Comparison of ENCODE assay signal across 12 mouse cellular contexts in the genomic region with DNA sequence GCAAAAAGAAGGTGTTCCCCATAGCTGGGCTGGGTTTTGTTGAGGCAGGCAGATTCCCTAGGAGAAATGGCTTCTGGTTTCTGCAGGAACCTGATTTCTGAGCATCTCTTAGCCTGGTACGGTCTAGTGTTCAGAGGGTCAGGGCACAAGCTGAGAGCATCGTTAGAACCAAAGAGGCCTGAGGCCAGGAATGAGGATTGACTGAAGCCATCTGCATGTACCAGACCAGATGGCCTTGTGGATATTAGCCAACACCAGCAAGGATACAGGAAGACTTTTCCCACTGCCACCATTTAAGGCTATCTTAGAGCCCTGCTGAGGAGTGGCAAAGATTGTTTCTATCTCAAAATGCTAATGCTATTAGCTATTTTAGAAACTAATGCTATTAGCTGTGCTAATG.
A peak's percentile ranks its signal among the peaks of the same experiment; 100 is the strongest.
DNase-seq lines count a peak whose midpoint lies in the region; ATAC-seq lines count a peak whose summit lies in the region.
"Had no signal": no experiment of that assay in that cellular context is flagged by ENCODE, and none has a peak within 500 bp of the region (broad histone marks: within the 10 kb centered on the region; RNA-seq: fewer than 3 reads in every experiment).

No protein-coding gene starts in this region.

- no peaks in the 10 kb centered on the region for H3K9me3 ChIP-seq in intestine, embryonic 14.5 days (ENCODE audit: control insufficient read depth, low read length)
- H3K9me3 ChIP-seq in intestine, embryonic 15.5 days: no peaks in the 10 kb centered on the region
- H3K9me3 ChIP-seq: liver, embryonic 15.5 days; midbrain, embryonic 12.5 days; neural tube, embryonic 15.5 days had no signal

- H3K4me3 ChIP-seq in intestine, embryonic 14.5 days (ENCODE audit: low read depth, low read length): no peak overlapping the region
- H3K4me3 ChIP-seq in intestine, embryonic 15.5 days (replicated peaks): no peak overlapping the region
- H3K4me3 ChIP-seq: liver, embryonic 15.5 days; midbrain, embryonic 12.5 days; neural tube, embryonic 15.5 days had no signal

- no peak overlapping the region for H3K9ac ChIP-seq in intestine, embryonic 14.5 days (ENCODE audit: low read length)
- no peak overlapping the region for H3K9ac ChIP-seq in intestine, embryonic 15.5 days
- H3K9ac ChIP-seq: liver, embryonic 15.5 days; midbrain, embryonic 12.5 days; neural tube, embryonic 15.5 days had no signal

- peak overlapping the region; percentile 18; the same call in 1 of the 2 replicates for H3K27ac ChIP-seq in intestine, embryonic 14.5 days (ENCODE audit: low read depth)
- H3K27ac ChIP-seq in intestine, embryonic 15.5 days: no peak overlapping the region
- H3K27ac ChIP-seq: liver, embryonic 15.5 days; midbrain, embryonic 12.5 days; neural tube, embryonic 15.5 days had no signal

- no peaks in the 10 kb centered on the region for H3K36me3 ChIP-seq in intestine, embryonic 14.5 days (ENCODE audit: control insufficient read depth, insufficient read depth, low read length)
- H3K36me3 ChIP-seq in intestine, embryonic 15.5 days: no peaks in the 10 kb centered on the region
- H3K36me3 ChIP-seq: liver, embryonic 15.5 days; midbrain, embryonic 12.5 days; neural tube, embryonic 15.5 days had no signal

- peaks cover 22% of the 10 kb centered on the region; the same call in 1 of the 2 replicates for H3K4me1 ChIP-seq in intestine, embryonic 14.5 days (replicated peaks; ENCODE audit: control insufficient read depth, insufficient read depth, low read length)
- peaks cover 12% of the 10 kb centered on the region for H3K4me1 ChIP-seq in intestine, embryonic 15.5 days (replicated peaks)
- H3K4me1 ChIP-seq: liver, embryonic 15.5 days; midbrain, embryonic 12.5 days had no signal

- no peaks in the 10 kb centered on the region for H3K27me3 ChIP-seq in intestine, embryonic 14.5 days (replicated peaks; ENCODE audit: control insufficient read depth, insufficient read depth, low read length)
- H3K27me3 ChIP-seq in intestine, embryonic 15.5 days (replicated peaks): no peaks in the 10 kb centered on the region
- H3K27me3 ChIP-seq: liver, embryonic 15.5 days; neural tube, embryonic 15.5 days had no signal

- no peak overlapping the region for H3K4me2 ChIP-seq in intestine, embryonic 14.5 days (ENCODE audit: low read length)
- no peak overlapping the region for H3K4me2 ChIP-seq in intestine, embryonic 15.5 days (replicated peaks)
- H3K4me2 ChIP-seq: liver, embryonic 15.5 days; midbrain, embryonic 12.5 days; neural tube, embryonic 15.5 days had no signal

- intact Hi-C loops in heart, postnatal 36 days (cut with DNase I): no loop called here
- intact Hi-C loops in left cerebral cortex, postnatal 10 days (cut with DNase I): no loop called here
- intact Hi-C loops in left cerebral cortex, postnatal 14 days (cut with DNase I): no loop called here

- WGBS in intestine, embryonic 14.5 days: 45% methylated on average over 2 of the region's 2 CpGs
- 70% methylated on average over 2 of the region's 2 CpGs for WGBS in intestine, embryonic 15.5 days

- ATAC-seq in intestine, embryonic 14.5 days (replicated peaks; ENCODE audit: low FRiP score, low TSS enrichment, low read depth): no peak
- no peak for ATAC-seq in intestine, embryonic 15.5 days

- DNase-seq in intestine, embryonic 14.5 days (ENCODE audit: low spot score): no peak
- DNase-seq in brain, adult 2 months (ENCODE audit: low read depth, low spot score): peak; percentile 97
- DNase-seq in cerebellum, adult 9-10 months: peak; percentile 95
- peak; percentile 16 to 25 for DNase-seq in heart, postnatal 36 days
- no peak for DNase-seq in left cerebral cortex, postnatal 10 days (ENCODE audit: extremely low spot score in 1 of 2, low spot score in 2 of 2)
- DNase-seq in adrenal gland, adult 8-10 months: no peak
- no peak for DNase-seq in left cerebral cortex, postnatal 14 days (ENCODE audit: low spot score in 2 of 2)
- DNase-seq: adrenal gland, adult 2 months had no signal

Comparison
In these comparisons a context has a peak if more than half of its experiments do, and no peak if none do; other contexts are left out.
1. DNase-seq: peak in brain, adult 2 months (single experiment), cerebellum, adult 9-10 months (single experiment) and heart, postnatal 36 days (2 of 2); none in intestine, embryonic 14.5 days (single experiment), left cerebral cortex, postnatal 10 days (0 of 2), adrenal gland, adult 8-10 months (single experiment) and left cerebral cortex, postnatal 14 days (0 of 2).